Mouse (Mus musculus): ENCODE results near the gene Tab3. TPM values are rescaled to one million over a fixed set of nuclear protein-coding genes. Genes with fewer than 3 reads are reported as not detected.

Tab3 gene
- polyA plus RNA-seq, 1 experiment from 2014 or later = 5.1 TPM

GRCm38 (mm10) chrX:85585575-85585974 is 11.8 kb downstream of the Tab3 start:
- Histone ChIP-seq H3K36me3 (ENCODE audit: control insufficient read depth, insufficient read depth, low read length) (no peaks in the 10 kb centered on the region), H3K27me3 (ENCODE audit: control insufficient read depth, insufficient read depth, low read length) (no peaks in the 10 kb centered on the region), H3K27ac (ENCODE audit: low read depth, low read length) (no peak overlapping the region), H3K4me1 (replicated peaks; ENCODE audit: control insufficient read depth, insufficient read depth, low read length) (no peaks in the 10 kb centered on the region), H3K9me3 (ENCODE audit: control insufficient read depth, low read length) (no peaks in the 10 kb centered on the region), H3K4me2 (replicated peaks; ENCODE audit: low read depth, low read length) (no peak overlapping the region), H3K9ac (ENCODE audit: low read depth, low read length) (no peak overlapping the region), H3K4me3 (ENCODE audit: low read depth, low read length) (no peak overlapping the region)
- no peak for DNase-seq (ENCODE audit: low spot score)
- no peak for ATAC-seq (ENCODE audit: low FRiP score)

- H3K4me2 ChIP-seq (replicated peaks; ENCODE audit: low read depth, low read length) = no peak overlapping the region
- H3K4me3 ChIP-seq (ENCODE audit: low read depth, low read length) = no peak overlapping the region
- no peaks in the 10 kb centered on the region for H3K36me3 ChIP-seq (ENCODE audit: control insufficient read depth, insufficient read depth, low read length)
- H3K27ac ChIP-seq (ENCODE audit: low read depth, low read length) = no peak overlapping the region
- 89% methylated on average over 2 of the region's 2 CpGs for WGBS
- H3K9me3 ChIP-seq (ENCODE audit: control insufficient read depth, low read length) = no peaks in the 10 kb centered on the region
- ATAC-seq (ENCODE audit: low FRiP score) (no peak), DNase-seq (ENCODE audit: low spot score) (no peak)
- no peaks in the 10 kb centered on the region for H3K4me1 ChIP-seq (replicated peaks; ENCODE audit: control insufficient read depth, insufficient read depth, low read length)
- no peak overlapping the region for H3K9ac ChIP-seq (ENCODE audit: low read depth, low read length)
- no peaks in the 10 kb centered on the region for H3K27me3 ChIP-seq (ENCODE audit: control insufficient read depth, insufficient read depth, low read length)
Observed at GRCm38 (mm10) chrX:85614701-85615100, 40.9 kb downstream of the Tab3 start.

GRCm38 (mm10) chrX:85646204-85646777 is 72.5 kb downstream of the Tab3 start:
- ATAC-seq (ENCODE audit: low FRiP score) (no peak), DNase-seq (ENCODE audit: low spot score) (peak; percentile 44)
- Histone ChIP-seq H3K9me3 (ENCODE audit: control insufficient read depth, low read length) (no peaks in the 10 kb centered on the region), H3K27me3 (ENCODE audit: control insufficient read depth, insufficient read depth, low read length) (no peaks in the 10 kb centered on the region), H3K27ac (ENCODE audit: low read depth, low read length) (no peak overlapping the region), H3K4me1 (replicated peaks; ENCODE audit: control insufficient read depth, insufficient read depth, low read length) (no peaks in the 10 kb centered on the region), H3K36me3 (ENCODE audit: control insufficient read depth, insufficient read depth, low read length) (no peaks in the 10 kb centered on the region), H3K4me2 (replicated peaks; ENCODE audit: low read depth, low read length) (no peak overlapping the region), H3K9ac (ENCODE audit: low read depth, low read length) (no peak overlapping the region), H3K4me3 (ENCODE audit: low read depth, low read length) (no peak overlapping the region)
- 48% methylated on average over 8 of the region's 8 CpGs for WGBS

GRCm38 (mm10) chrX:85676808-85677207 is 103.0 kb downstream of the Tab3 start:
- peak; percentile 53 for DNase-seq (ENCODE audit: low spot score)
- no peak overlapping the region for H3K9ac ChIP-seq (ENCODE audit: low read depth, low read length)
- no peak overlapping the region for H3K4me3 ChIP-seq (ENCODE audit: low read depth, low read length)
- no peaks in the 10 kb centered on the region for H3K9me3 ChIP-seq (ENCODE audit: control insufficient read depth, low read length)
- H3K27me3 ChIP-seq (ENCODE audit: control insufficient read depth, insufficient read depth, low read length) = no peaks in the 10 kb centered on the region
- ATAC-seq (ENCODE audit: low FRiP score) = no peak
- no peak overlapping the region for H3K4me2 ChIP-seq (replicated peaks; ENCODE audit: low read depth, low read length)
- 20% methylated on average over 7 of the region's 7 CpGs for WGBS
- H3K4me1 ChIP-seq (replicated peaks; ENCODE audit: control insufficient read depth, insufficient read depth, low read length) = no peaks in the 10 kb centered on the region
- H3K27ac ChIP-seq (ENCODE audit: low read depth, low read length) = no peak overlapping the region
- H3K36me3 ChIP-seq (ENCODE audit: control insufficient read depth, insufficient read depth, low read length) = no peaks in the 10 kb centered on the region

GRCm38 (mm10) chrX:85682125-85682524 is 108.3 kb downstream of the Tab3 start:
- DNase-seq (ENCODE audit: low spot score) (no peak), ATAC-seq (ENCODE audit: low FRiP score) (no peak)
- no peaks in the 10 kb centered on the region for H3K36me3 ChIP-seq (ENCODE audit: control insufficient read depth, insufficient read depth, low read length)
- H3K4me1 ChIP-seq (replicated peaks; ENCODE audit: control insufficient read depth, insufficient read depth, low read length) = no peaks in the 10 kb centered on the region
- no peaks in the 10 kb centered on the region for H3K9me3 ChIP-seq (ENCODE audit: control insufficient read depth, low read length)
- no peaks in the 10 kb centered on the region for H3K27me3 ChIP-seq (ENCODE audit: control insufficient read depth, insufficient read depth, low read length)
- H3K9ac ChIP-seq (ENCODE audit: low read depth, low read length) = no peak overlapping the region
- H3K4me3 ChIP-seq (ENCODE audit: low read depth, low read length) = no peak overlapping the region
- H3K4me2 ChIP-seq (replicated peaks; ENCODE audit: low read depth, low read length) = no peak overlapping the region
- 61% methylated on average over 1 of the region's 1 CpGs for WGBS
- no peak overlapping the region for H3K27ac ChIP-seq (ENCODE audit: low read depth, low read length)

- Histone ChIP-seq H3K4me1 (replicated peaks; ENCODE audit: control insufficient read depth, insufficient read depth, low read length) (no peaks in the 10 kb centered on the region), H3K36me3 (ENCODE audit: control insufficient read depth, insufficient read depth, low read length) (no peaks in the 10 kb centered on the region), H3K9me3 (ENCODE audit: control insufficient read depth, low read length) (no peaks in the 10 kb centered on the region), H3K9ac (ENCODE audit: low read depth, low read length) (no peak overlapping the region), H3K4me2 (replicated peaks; ENCODE audit: low read depth, low read length) (no peak overlapping the region), H3K4me3 (ENCODE audit: low read depth, low read length) (no peak overlapping the region), H3K27me3 (ENCODE audit: control insufficient read depth, insufficient read depth, low read length) (no peaks in the 10 kb centered on the region), H3K27ac (ENCODE audit: low read depth, low read length) (no peak overlapping the region)
- no peak for DNase-seq (ENCODE audit: low spot score)
- ATAC-seq (ENCODE audit: low FRiP score) = no peak
- 68% methylated on average over 2 of the region's 2 CpGs for WGBS
Observed at GRCm38 (mm10) chrX:85683723-85684122, 109.9 kb downstream of the Tab3 start.

Other genes starting within 250 kb of the Tab3 start
- gene Gk, start 202.8 kb downstream of the Tab3 start, polyA plus RNA-seq (2014; fragmentation: Nextera tagmentation; extraction: Ambion mirVana) = 8.4 and 9.3 TPM in 2 replicates